Mouse (Mus musculus): ENCODE data around the gene Smyd3.

- TF ChIP-seq CTCF (IDR thresholded peaks at IDR 0.05; ENCODE audit: borderline replicate concordance, extremely low read depth, insufficient read depth, insufficient read length) (no peak), POLR2A (IDR thresholded peaks at IDR 0.05; ENCODE audit: borderline replicate concordance, extremely low read depth, insufficient read depth, insufficient read length, poor library complexity, severe bottlenecking) (no peak)
These were observed 31.9 kb downstream of the Smyd3 start for GRCm38 (mm10) chr1:179485784-179486540.
